ENCODE assay signal across 17 mouse cellular contexts in the genomic region with DNA sequence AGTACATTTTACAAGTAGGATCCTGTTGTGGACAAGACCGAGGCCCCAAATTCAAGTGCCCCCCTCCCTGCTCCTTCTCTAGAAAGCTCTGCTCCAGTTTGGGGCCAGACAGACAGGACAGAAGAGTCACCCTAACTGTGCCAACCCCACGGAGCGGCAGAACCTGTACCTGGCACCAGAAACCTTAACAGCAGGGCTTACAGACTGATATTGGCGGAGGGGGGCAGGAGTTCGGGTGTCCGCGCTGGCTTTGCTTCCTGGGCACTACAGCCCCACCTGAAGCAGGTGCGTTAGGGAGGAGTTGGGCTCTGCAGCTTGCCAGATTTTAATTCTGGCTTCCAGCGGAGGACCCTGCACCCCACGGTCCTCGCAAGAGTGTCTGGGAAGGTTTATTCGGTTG. TPM values are rescaled to one million over a fixed set of nuclear protein-coding genes. Genes with fewer than 3 reads are reported as not detected.
DNase-seq lines count a peak whose midpoint lies in the region; ATAC-seq and TF ChIP-seq lines count a peak whose summit lies in the region.
"Had no signal": no experiment of that assay in that cellular context is flagged by ENCODE, and none has a peak within 500 bp of the region (broad histone marks: within the 10 kb centered on the region; RNA-seq: fewer than 3 reads in every experiment).

No protein-coding gene starts in this region.

- ATAC-seq in hindbrain, embryonic 12.5 days (ENCODE audit: low FRiP score) = no peak
- no peak for ATAC-seq in midbrain, embryonic 14.5 days (ENCODE audit: low FRiP score, low TSS enrichment)
- no peak for ATAC-seq in megakaryocyte progenitor cell, adult 5-6 weeks (replicated peaks; ENCODE audit: poor library complexity)

- H3K9me3 ChIP-seq in hindbrain, embryonic 12.5 days (replicated peaks) = no peaks in the 10 kb centered on the region
- H3K9me3 ChIP-seq in midbrain, embryonic 14.5 days (ENCODE audit: control insufficient read depth, low read length) = peaks cover 4% of the 10 kb centered on the region; the same call in 1 of the 2 replicates
- H3K9me3 ChIP-seq: lung, embryonic 15.5 days had no signal

- peak overlapping the region; percentile 43; the same call in 1 of the 2 replicates for H3K9ac ChIP-seq in hindbrain, embryonic 12.5 days
- H3K9ac ChIP-seq in midbrain, embryonic 14.5 days (replicated peaks; ENCODE audit: low read length) = peak overlapping the region; percentile 39; the same call in 1 of the 2 replicates
- H3K9ac ChIP-seq: heart, embryonic 12.5 days; lung, embryonic 15.5 days had no signal

- peaks cover 28% of the 10 kb centered on the region for H3K4me1 ChIP-seq in hindbrain, embryonic 12.5 days
- H3K4me1 ChIP-seq in midbrain, embryonic 14.5 days (ENCODE audit: control insufficient read depth, insufficient read depth, low read length) = peaks cover 22% of the 10 kb centered on the region
- H3K4me1 ChIP-seq in olfactory bulb, adult 2 months (ENCODE audit: control insufficient read depth, insufficient read depth, low read length) = peaks cover 22% of the 10 kb centered on the region

- DNase-seq in cerebellum, postnatal 10 days = peak; percentile 32 to 36
- DNase-seq in cerebellum, adult 11-12 months = no peak
- DNase-seq in midbrain, embryonic 14.5 days = no peak
- no peak for DNase-seq in frontal cortex, postnatal 36 days (ENCODE audit: low spot score in 2 of 2)
- no peak for DNase-seq in kidney, postnatal 36 days
- DNase-seq: cerebellum, adult 18-20 months; kidney, adult 8-10 months had no signal

- no peaks in the 10 kb centered on the region for H3K36me3 ChIP-seq in hindbrain, embryonic 12.5 days
- H3K36me3 ChIP-seq in midbrain, embryonic 14.5 days (ENCODE audit: control insufficient read depth, insufficient read depth, low read length) = no peaks in the 10 kb centered on the region
- H3K36me3 ChIP-seq: heart, embryonic 12.5 days; lung, embryonic 15.5 days had no signal

- H3K4me3 ChIP-seq in hindbrain, embryonic 12.5 days = 0 out of 2 replicates have a peak overlapping the region, but pooled peaks have one; percentile 7
- H3K4me3 ChIP-seq in midbrain, embryonic 14.5 days (replicated peaks; ENCODE audit: low read depth, low read length) = 0 out of 2 replicates have a peak overlapping the region, but pooled peaks have one; percentile 7
- no peak overlapping the region; the same call in 1 of the 2 replicates for H3K4me3 ChIP-seq in olfactory bulb, adult 2 months (ENCODE audit: insufficient read depth, low read depth, low read length)
- H3K4me3 ChIP-seq: erythroblast, embryonic 14.5 days; heart, embryonic 12.5 days; layer of hippocampus, adult 2 months; lung, embryonic 15.5 days had no signal

- WGBS in hindbrain, embryonic 12.5 days = 2% methylated on average over 12 of the region's 12 CpGs
- WGBS in midbrain, embryonic 14.5 days = 3% methylated on average over 12 of the region's 12 CpGs
- WGBS in olfactory bulb, adult 2 months = 14% methylated on average over 12 of the region's 12 CpGs

- H3K4me2 ChIP-seq in hindbrain, embryonic 12.5 days (replicated peaks) = peak overlapping the region; percentile 75
- peak overlapping the region; percentile 78 for H3K4me2 ChIP-seq in midbrain, embryonic 14.5 days (ENCODE audit: low read length)
- H3K4me2 ChIP-seq: heart, embryonic 12.5 days; liver, embryonic 11.5 days; lung, embryonic 15.5 days had no signal

- TF ChIP-seq POLR2A in olfactory bulb, adult 2 months (IDR thresholded peaks at IDR 0.05; ENCODE audit: insufficient read depth, low read depth, low read length) = no peak

- peak overlapping the region; percentile 79 for H3K27ac ChIP-seq in hindbrain, embryonic 12.5 days
- H3K27ac ChIP-seq in midbrain, embryonic 14.5 days (replicated peaks; ENCODE audit: low read depth, low read length) = peak overlapping the region; percentile 97
- H3K27ac ChIP-seq in olfactory bulb, adult 2 months (ENCODE audit: insufficient read depth, low read depth, low read length) = peak overlapping the region; percentile 74
- H3K27ac ChIP-seq: layer of hippocampus, adult 2 months; lung, embryonic 15.5 days had no signal

- peaks cover 70% of the 10 kb centered on the region for H3K27me3 ChIP-seq in hindbrain, embryonic 12.5 days
- peaks cover 44% of the 10 kb centered on the region for H3K27me3 ChIP-seq in midbrain, embryonic 14.5 days (ENCODE audit: control insufficient read depth, insufficient read depth, low read length)

- 0 out of 2 replicates have a peak, but pooled peaks have one; percentile 14 for TF ChIP-seq CTCF in olfactory bulb, adult 2 months (IDR thresholded peaks at IDR 0.05; ENCODE audit: insufficient read depth, low read depth, low read length)

RNA-seq across cellular contexts. Expression of a gene that starts 2.6 kb away (rescaled TPM):
- polyA plus RNA-seq in hindbrain, embryonic 12.5 days (2016; fragmentation: Nextera tagmentation; extraction: Ambion mirVana) = 50.7 and 58.5 TPM in 2 replicates
- 58.7 and 62.4 TPM in 2 replicates for polyA plus RNA-seq in midbrain, embryonic 14.5 days (2014; fragmentation: Nextera tagmentation; extraction: Ambion mirVana)
- 106 and 189 TPM in 2 replicates for polyA plus RNA-seq in olfactory bulb, adult 2 months (2012; ENCODE audit: insufficient read depth, insufficient read length, low replicate concordance, missing spikeins)
- total RNA-seq in megakaryocyte progenitor cell, adult 5-6 weeks (2015) = not detected in 2 replicates
- not detected in 2 replicates for total RNA-seq in megakaryocyte progenitor cell, adult 5-6 weeks (2017)
- polyA plus RNA-seq: erythroblast, embryonic 14.5 days; liver, embryonic 11.5 days; stomach, embryonic 14.5 days; thymus, postnatal 0 days had no signal

Comparison
In these comparisons a context has a peak if more than half of its experiments do, and no peak if none do; other contexts are left out.
1. DNase-seq: peak in cerebellum, postnatal 10 days (2 of 2); none in cerebellum, adult 11-12 months (single experiment), midbrain, embryonic 14.5 days (single experiment), frontal cortex, postnatal 36 days (0 of 2) and kidney, postnatal 36 days (0 of 2).
2. Peak in every context shown above with its lines, with median percentiles within 50 percentile points of each other: H3K27ac ChIP-seq.